Mouse (Mus musculus) bone marrow, adult 2 months (tissue): ENCODE measurements around the gene Ces1a. TPM values are rescaled to one million over a fixed set of nuclear protein-coding genes. Genes with fewer than 3 reads are reported as not detected.

Source experiments
- H3K27ac ChIP-seq: fragments of 200-500 bp; 2 replicates; pipeline ENCODE4 v1.5.1; 2012; ENCODE audit warnings: low read depth, mild to moderate bottlenecking, control low read depth, inconsistent platforms, low read length; ENCODE audit not compliant: control insufficient read depth, poor library complexity, insufficient read depth
- H3K4me1 ChIP-seq: fragments of 200-500 bp; 2 replicates; pipeline ENCODE4 v1.6.1; 2011; ENCODE audit warnings: low read length; ENCODE audit not compliant: control insufficient read depth, insufficient read depth
- H3K4me3 ChIP-seq: fragments of 200-500 bp; replicated peaks from 2 replicates; pipeline ENCODE3; 2011; ENCODE audit warnings: mild to moderate bottlenecking, low read depth, low read length, control low read depth; ENCODE audit not compliant: control insufficient read depth
- CTCF ChIP-seq: fragments of 200-500 bp; IDR thresholded peaks from 2 replicates; pipeline ENCODE4 v1.5.1; 2011; ENCODE audit warnings: low read length, control low read depth; ENCODE audit not compliant: control insufficient read depth, insufficient read depth
- POLR2A ChIP-seq: fragments of 200-500 bp; IDR thresholded peaks from 2 replicates; pipeline ENCODE4 v1.6.1; 2011; ENCODE audit warnings: low read depth, mild to moderate bottlenecking, control low read depth, low read length, borderline replicate concordance; ENCODE audit not compliant: control insufficient read depth
- WGBS: fragments of 180-500 bp; shearing (Covaris S2); methylation state at CpG from one replicate; pipeline ENCODE4 v1.1.7; 2018; 5-methylcytosine and 5-hydroxymethylcytosine counted together
- polyA plus RNA-seq: library from polyadenylated mRNA; stranded (reverse); fragments of >200 nt; gene quantifications from 2 replicates; pipeline ENCODE4 v1.2.4, GENCODE M21; 2011; ENCODE audit warnings: low replicate concordance; ENCODE audit not compliant: missing spikeins, insufficient read depth, insufficient read length

The Ces1a gene
- polyA plus RNA-seq, 1 experiment = not detected

DNA sequence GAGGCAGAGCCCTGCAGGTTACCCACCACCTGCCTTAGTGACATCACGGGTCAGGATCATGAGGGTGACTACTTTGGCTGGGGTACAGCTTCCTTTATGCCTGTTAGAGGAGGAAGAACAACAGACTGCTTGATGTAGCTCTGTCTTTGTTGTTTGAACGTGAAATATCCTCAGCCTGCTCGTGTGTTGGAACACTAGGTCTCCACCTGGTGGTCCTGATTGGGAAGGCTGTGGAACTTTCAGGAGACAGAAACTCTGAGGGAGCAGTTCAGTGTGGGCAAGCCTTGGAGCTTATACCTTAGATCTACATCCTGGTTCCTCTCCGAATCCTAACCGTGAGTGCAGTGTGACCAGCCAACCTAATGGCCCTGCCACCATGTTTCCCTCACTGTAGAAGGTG, 26.3 kb downstream of the Ces1a start:
- H3K27ac ChIP-seq = no peak overlapping the region
- no peak overlapping the region for H3K4me3 ChIP-seq
- TF ChIP-seq POLR2A (no peak), CTCF (no peak)
- WGBS = 66% methylated on average over 5 of the region's 5 CpGs
- no peaks in the 10 kb centered on the region for H3K4me1 ChIP-seq

DNA sequence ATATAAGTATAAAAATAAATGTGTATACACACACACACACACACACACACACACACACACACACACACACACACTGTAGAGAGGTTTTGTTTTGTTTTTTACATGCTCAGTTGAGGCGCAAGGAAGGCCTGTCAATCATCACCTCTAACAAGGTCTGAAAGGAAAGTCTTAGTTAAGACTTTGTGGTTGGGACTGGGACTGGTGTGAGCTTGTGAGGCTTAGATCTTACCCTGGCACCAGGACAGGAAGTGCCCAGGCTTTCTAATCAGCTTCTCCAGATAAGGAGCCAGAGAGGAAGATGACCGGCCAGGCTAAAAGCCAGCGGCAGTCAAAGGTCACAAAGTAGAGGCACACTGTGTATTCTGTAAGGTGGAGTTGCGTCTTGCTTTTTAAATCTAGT, 33.7 kb downstream of the Ces1a start:
- 11% methylated on average over 4 of the region's 4 CpGs for WGBS
- TF ChIP-seq POLR2A (no peak), CTCF (no peak)
- H3K4me3 ChIP-seq = no peak overlapping the region
- H3K27ac ChIP-seq = no peak overlapping the region
- H3K4me1 ChIP-seq = no peaks in the 10 kb centered on the region

DNA sequence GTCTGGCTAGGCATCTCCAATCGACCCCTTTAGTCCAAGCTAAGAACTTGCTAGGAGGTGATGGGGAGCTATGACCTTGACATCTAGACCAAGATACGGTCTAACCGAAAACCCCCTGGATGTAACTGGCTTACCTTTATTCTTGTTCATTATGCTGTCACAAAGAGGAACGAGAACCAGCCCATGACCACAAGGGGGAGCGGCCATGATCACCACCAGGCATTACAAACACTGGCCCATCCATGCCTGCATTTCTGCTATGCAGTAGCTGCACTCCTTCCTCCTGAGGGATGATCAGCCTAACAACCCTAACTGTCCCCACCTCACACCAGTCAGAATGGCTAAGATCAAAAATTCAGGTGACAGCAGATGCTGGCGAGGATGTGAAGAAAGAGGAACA, 35.8 kb downstream of the Ces1a start:
- 62% methylated on average over 6 of the region's 6 CpGs for WGBS
- Histone ChIP-seq H3K4me1 (no peaks in the 10 kb centered on the region), H3K4me3 (no peak overlapping the region)

DNA sequence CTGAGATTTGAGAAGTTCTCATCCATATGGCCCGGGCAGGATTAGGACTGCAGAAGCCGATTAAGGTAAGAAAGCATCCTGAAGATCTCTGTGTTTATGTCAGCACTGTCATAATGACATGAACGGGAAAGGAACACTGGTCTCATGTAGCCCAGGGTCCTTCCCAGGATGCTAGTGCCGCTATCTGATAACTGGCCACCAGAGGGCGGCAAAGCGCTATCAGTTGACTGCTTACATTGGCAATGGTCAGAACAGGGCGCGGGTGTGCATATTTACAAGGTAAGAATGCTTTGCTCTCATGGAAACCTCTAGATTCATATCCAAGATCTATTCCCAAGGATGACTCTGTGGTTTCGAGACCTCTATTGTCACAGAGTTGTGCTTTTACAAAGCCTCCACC, 36.6 kb downstream of the Ces1a start:
- WGBS = 7% methylated on average over 9 of the region's 9 CpGs
- TF ChIP-seq CTCF = peak; percentile 91
- TF ChIP-seq POLR2A = no peak
- H3K4me3 ChIP-seq = no peak overlapping the region

More for the DNA sequence above, 35.8 kb downstream of the Ces1a start:
- TF ChIP-seq POLR2A = no peak
- no peak for TF ChIP-seq CTCF
- H3K27ac ChIP-seq = no peak overlapping the region

DNA sequence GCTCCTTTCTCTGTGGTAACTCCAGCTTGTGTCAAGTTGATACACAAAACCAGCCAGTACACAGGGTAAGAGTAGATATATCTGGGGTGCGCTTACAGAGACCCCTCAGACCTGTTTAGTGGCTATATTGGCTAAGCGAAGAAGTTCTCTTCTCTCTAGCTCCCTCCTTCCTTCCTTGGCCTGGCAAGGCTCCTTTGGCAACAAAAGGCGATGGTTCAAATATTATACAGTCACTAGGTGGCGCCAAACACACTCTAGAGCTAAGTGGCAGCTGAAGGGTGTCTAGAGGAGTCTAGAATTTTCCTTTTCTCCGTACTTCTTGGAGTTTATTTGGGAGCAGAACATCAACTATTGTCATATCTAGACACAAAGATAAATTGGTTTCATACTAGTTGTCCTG, 37.7 kb downstream of the Ces1a start:
- WGBS = 17% methylated on average over 5 of the region's 5 CpGs
- Histone ChIP-seq H3K4me3 (no peak overlapping the region), H3K27ac (no peak overlapping the region), H3K4me1 (no peaks in the 10 kb centered on the region)
- TF ChIP-seq CTCF (0 out of 2 replicates have a peak, but pooled peaks have one; percentile 8), POLR2A (no peak)

More for the DNA sequence above, 36.6 kb downstream of the Ces1a start:
- no peak overlapping the region for H3K27ac ChIP-seq
- H3K4me1 ChIP-seq = no peaks in the 10 kb centered on the region

DNA sequence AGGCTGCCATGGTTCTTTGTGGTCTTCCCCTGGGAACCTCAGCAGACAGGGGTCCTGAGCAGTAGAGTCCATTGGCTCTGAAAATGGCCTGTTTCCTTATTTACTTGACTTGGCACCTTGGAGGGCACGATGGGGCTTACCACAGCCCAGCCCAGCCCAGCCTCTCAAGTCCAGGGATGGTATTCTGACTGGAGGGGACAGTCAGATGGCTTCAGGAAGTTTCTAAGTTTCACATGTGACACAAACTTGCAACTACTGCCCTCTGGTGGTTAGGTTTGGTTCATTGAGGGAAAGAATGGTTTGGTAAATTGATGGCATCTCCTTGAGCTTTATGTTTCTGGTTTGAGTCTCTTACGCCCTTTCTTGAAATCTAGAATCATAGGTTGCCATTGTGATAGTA, 49.4 kb downstream of the Ces1a start:
- Histone ChIP-seq H3K4me1 (no peaks in the 10 kb centered on the region), H3K4me3 (no peak overlapping the region), H3K27ac (no peak overlapping the region)
- TF ChIP-seq CTCF (no peak), POLR2A (no peak)
- 41% methylated on average over 2 of the region's 2 CpGs for WGBS

DNA sequence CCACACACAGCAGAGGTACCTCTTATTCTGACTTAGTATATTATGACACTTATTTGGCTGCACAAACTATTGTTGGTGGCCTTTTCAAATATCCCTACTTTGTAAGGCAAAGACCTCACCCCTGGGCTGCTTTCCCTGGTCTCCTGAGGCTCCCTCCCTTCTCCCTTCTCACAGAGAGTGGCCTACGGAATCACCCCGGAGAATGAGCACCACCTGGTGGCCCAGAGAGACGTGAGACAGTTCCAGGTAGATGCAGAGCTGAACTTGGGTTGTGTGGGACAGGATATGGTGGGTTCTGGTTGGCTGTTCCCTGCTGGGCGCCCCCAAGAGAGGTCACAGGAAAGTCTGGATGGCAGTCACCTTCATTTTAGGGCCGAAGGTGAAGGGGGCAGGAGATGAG, 51.2 kb downstream of the Ces1a start:
- 21% methylated on average over 5 of the region's 5 CpGs for WGBS
- H3K27ac ChIP-seq = no peak overlapping the region
- no peak overlapping the region for H3K4me3 ChIP-seq
- H3K4me1 ChIP-seq = no peaks in the 10 kb centered on the region
- TF ChIP-seq CTCF = peak; percentile 50
- no peak for TF ChIP-seq POLR2A

DNA sequence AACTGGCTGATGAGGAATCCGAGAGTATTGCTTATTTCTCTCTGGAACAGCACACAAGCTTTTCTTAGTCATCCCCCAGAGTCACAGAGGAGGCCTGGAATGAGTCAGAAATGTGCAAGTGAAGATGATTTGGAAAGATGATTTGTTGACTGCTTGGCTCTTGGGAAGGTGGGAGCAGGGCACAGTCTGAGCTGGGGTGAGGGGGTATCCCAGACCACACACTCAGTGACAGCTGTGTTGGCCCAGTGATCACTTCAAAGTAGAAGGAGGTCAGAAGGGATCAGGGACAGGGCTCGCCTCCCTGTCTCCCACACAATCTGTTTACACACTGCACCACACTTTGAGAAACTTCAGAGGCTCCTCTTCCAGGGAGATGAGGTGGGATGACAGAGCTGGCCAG, 63.6 kb downstream of the Ces1a start:
- no peak overlapping the region for H3K27ac ChIP-seq
- no peak overlapping the region for H3K4me3 ChIP-seq
- TF ChIP-seq POLR2A = no peak
- no peak for TF ChIP-seq CTCF
- no peaks in the 10 kb centered on the region for H3K4me1 ChIP-seq
- 60% methylated on average over 2 of the region's 2 CpGs for WGBS

DNA sequence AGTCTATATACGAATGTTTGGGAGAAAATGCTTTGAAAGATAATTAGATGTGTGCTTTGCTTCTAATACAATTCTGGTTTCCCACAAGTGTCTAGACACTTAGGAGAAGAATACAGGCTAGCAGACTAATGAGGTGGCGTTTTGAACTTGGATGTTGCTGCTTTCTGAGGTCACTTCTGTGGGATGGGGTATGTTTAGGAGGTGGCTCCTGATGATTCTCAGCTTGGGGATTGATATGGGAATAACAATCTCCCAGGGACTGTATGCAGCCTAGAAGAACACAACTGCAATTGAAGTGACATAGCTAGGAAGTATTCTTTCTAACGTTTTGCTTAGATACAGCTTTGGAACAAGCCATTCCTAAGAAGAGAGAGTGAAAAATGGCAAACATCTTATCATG, 65.5 kb downstream of the Ces1a start:
- Histone ChIP-seq H3K27ac (no peak overlapping the region), H3K4me3 (no peak overlapping the region), H3K4me1 (no peaks in the 10 kb centered on the region)
- WGBS = 66% methylated on average over 3 of the region's 3 CpGs
- TF ChIP-seq CTCF (no peak), POLR2A (no peak)
